Mouse (Mus musculus): ENCODE measurements around the gene Psmf1.

Gene Psmf1

GRCm38 (mm10) chr2:151743845-151744244 lies at the start of gene Psmf1:
Gene Psmf1, minus strand, starts transcription at chr2:151744186.
- DNase-seq (ENCODE audit: low read depth, low spot score), result no peak

- DNase-seq (ENCODE audit: low read depth, low spot score), result no peak
Observed at GRCm38 (mm10) chr2:151791156-151791555, 47.2 kb upstream of the Psmf1 start.

- DNase-seq (ENCODE audit: low read depth, low spot score), result no peak
Observed at GRCm38 (mm10) chr2:151790169-151790568, 46.2 kb upstream of the Psmf1 start.

GRCm38 (mm10) chr2:151788221-151788977 lies 44.4 kb upstream of the Psmf1 start:
- no peak for DNase-seq (ENCODE audit: low read depth, low spot score)

GRCm38 (mm10) chr2:151783493-151783892 lies 39.5 kb upstream of the Psmf1 start:
- no peak for DNase-seq (ENCODE audit: low read depth, low spot score)

- no peak for DNase-seq (ENCODE audit: low read depth, low spot score)
Observed at GRCm38 (mm10) chr2:151777366-151777765, 33.4 kb upstream of the Psmf1 start.

GRCm38 (mm10) chr2:151773476-151773875 lies 29.5 kb upstream of the Psmf1 start:
- DNase-seq (ENCODE audit: low read depth, low spot score), result no peak

- DNase-seq (ENCODE audit: low read depth, low spot score), result no peak
Observed at GRCm38 (mm10) chr2:151772169-151772568, 28.2 kb upstream of the Psmf1 start.

- no peak for DNase-seq (ENCODE audit: low read depth, low spot score)
Observed at GRCm38 (mm10) chr2:151764557-151764956, 20.6 kb upstream of the Psmf1 start.

- no peak for DNase-seq (ENCODE audit: low read depth, low spot score)
Observed at GRCm38 (mm10) chr2:151758806-151759353, 14.9 kb upstream of the Psmf1 start.

GRCm38 (mm10) chr2:151757451-151757850 lies 13.5 kb upstream of the Psmf1 start:
- peak; percentile 59 for DNase-seq (ENCODE audit: low read depth, low spot score)

- peak; percentile 19 for DNase-seq (ENCODE audit: low read depth, low spot score)
Observed at GRCm38 (mm10) chr2:151756277-151757061, 12.5 kb upstream of the Psmf1 start.

- DNase-seq (ENCODE audit: low read depth, low spot score), result peak; percentile 21
Observed at GRCm38 (mm10) chr2:151751330-151751729, 7.3 kb upstream of the Psmf1 start.

GRCm38 (mm10) chr2:151747847-151748705 lies 4.1 kb upstream of the Psmf1 start:
- DNase-seq (ENCODE audit: low read depth, low spot score), result peak; percentile 84

GRCm38 (mm10) chr2:151742850-151743679 lies 921 bp downstream of the Psmf1 start:
- DNase-seq (ENCODE audit: low read depth, low spot score), result no peak

- DNase-seq (ENCODE audit: low read depth, low spot score), result no peak
Observed at GRCm38 (mm10) chr2:151742084-151742483, 1.9 kb downstream of the Psmf1 start.

- peak; percentile 94 for DNase-seq (ENCODE audit: low read depth, low spot score)
Observed at GRCm38 (mm10) chr2:151740741-151741526, 3.1 kb downstream of the Psmf1 start.

GRCm38 (mm10) chr2:151739505-151739904 lies 4.5 kb downstream of the Psmf1 start:
- no peak for DNase-seq (ENCODE audit: low read depth, low spot score)

- no peak for DNase-seq (ENCODE audit: low read depth, low spot score)
Observed at GRCm38 (mm10) chr2:151739081-151739480, 4.9 kb downstream of the Psmf1 start.

GRCm38 (mm10) chr2:151738460-151738859 lies 5.5 kb downstream of the Psmf1 start:
- no peak for DNase-seq (ENCODE audit: low read depth, low spot score)
